In the genomic region with DNA sequence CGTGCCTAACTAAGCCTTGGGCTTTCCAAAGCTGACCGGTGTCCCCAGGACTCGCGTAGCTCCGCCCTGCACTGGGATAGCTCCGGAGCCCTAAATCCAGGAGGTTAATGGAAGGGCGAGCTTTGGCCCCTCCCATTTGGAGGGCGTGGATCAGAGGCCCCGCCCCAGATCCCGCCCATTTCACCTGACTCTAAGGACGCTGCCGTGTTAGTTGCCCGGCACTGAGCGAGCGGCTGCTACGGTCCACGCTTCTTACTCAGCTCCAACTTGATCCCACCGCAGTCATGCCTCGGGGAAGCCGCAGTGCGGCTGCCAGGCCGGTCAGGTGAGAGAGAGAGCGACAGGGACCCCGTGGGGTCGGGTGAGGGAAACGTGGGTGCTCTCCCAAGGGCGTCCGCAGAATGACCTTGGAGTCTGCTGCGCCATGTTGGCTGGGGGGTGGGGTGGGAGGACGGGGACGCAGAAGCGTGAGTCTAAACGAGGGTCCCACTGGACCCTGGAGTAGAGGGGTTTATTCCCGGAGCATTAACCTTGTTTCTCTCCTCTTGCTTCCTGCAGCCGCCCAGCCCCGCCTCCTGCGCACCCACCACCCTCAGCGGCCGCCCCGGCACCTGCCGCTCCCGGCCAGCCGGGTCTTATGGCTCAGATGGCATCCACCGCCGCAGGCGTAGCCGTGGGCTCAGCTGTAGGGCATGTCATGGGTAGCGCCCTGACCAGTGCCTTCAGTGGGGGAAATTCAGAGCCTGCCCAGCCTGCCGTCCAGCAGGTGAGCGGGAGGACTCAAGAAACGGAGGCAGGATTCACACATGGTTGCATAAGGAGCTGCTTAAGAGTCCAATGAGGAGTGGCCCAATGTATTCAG, we compare ENCODE assay signal across 7 mouse cellular contexts. TPM values are rescaled to one million over a fixed set of nuclear protein-coding genes. Genes with fewer than 3 reads are reported as not detected.
DNase-seq lines count a peak whose midpoint lies in the region; ATAC-seq lines count a peak whose summit lies in the region.

A gene (minus strand): TSS at position 817 of the 862 bp plus-strand sequence.

- intact Hi-C loops in gastrocnemius, postnatal 36 days (cut with DNase I): no loop called here
- intact Hi-C loops in left cerebral cortex, postnatal 36 days (cut with DNase I): loop anchor here (5.0 kb wide), 1 partner anchor 39 kb away; no protein-coding TSS in a partner anchor

- peaks cover 3% of the 10 kb centered on the region; the same call in 1 of the 2 replicates for H3K27me3 ChIP-seq in intestine, embryonic 16.5 days (replicated peaks; ENCODE audit: control insufficient read depth, insufficient read depth, low read length)

- peak; percentile 82 for ATAC-seq in intestine, embryonic 16.5 days

- H3K4me1 ChIP-seq in intestine, embryonic 16.5 days (ENCODE audit: control insufficient read depth, insufficient read depth, low read length): peaks cover 25% of the 10 kb centered on the region

- peak; percentile 90 for DNase-seq in adrenal gland, postnatal 14 days
- peak; percentile 70 for DNase-seq in embryo, embryonic 11.5 days (ENCODE audit: low read depth, low spot score)
- DNase-seq in gastrocnemius, postnatal 36 days: peak; percentile 51 to 61
- peak; percentile 76 to 81 for DNase-seq in left cerebral cortex, postnatal 36 days (ENCODE audit: low spot score in 2 of 2)
- peak; percentile 84 for DNase-seq in mesoderm, embryonic 11.5 days (ENCODE audit: low read depth, low spot score)
- peak; percentile 51 for DNase-seq in right cerebral cortex, postnatal 4 days

- WGBS in intestine, embryonic 16.5 days: 2% methylated on average over 51 of the region's 51 CpGs

- peak within 1 kb of the TSS; percentile 79 for H3K9ac ChIP-seq in intestine, embryonic 16.5 days (ENCODE audit: low read depth, low read length)

- H3K27ac ChIP-seq in intestine, embryonic 16.5 days (ENCODE audit: low read length): peak within 1 kb of the TSS; percentile 66

- peak within 1 kb of the TSS; percentile 79 for H3K4me3 ChIP-seq in intestine, embryonic 16.5 days (ENCODE audit: low read length)

- H3K9me3 ChIP-seq in intestine, embryonic 16.5 days (ENCODE audit: control insufficient read depth, low read length): no peaks in the 10 kb centered on the region

- H3K4me2 ChIP-seq in intestine, embryonic 16.5 days (ENCODE audit: low read depth, low read length): peak within 1 kb of the TSS; percentile 72

- no peaks in the 10 kb centered on the region for H3K36me3 ChIP-seq in intestine, embryonic 16.5 days (ENCODE audit: control insufficient read depth, insufficient read depth, low read length)

RNA-seq across cellular contexts. Expression of the gene that starts here (rescaled TPM):
- total RNA-seq in adrenal gland, postnatal 14 days (2021): 7.9 and 8.6 TPM in 2 replicates
- 1 to 10 TPM; 2.1 to 2.3 TPM for total RNA-seq in gastrocnemius, postnatal 36 days (2021)
- 23.5 and 25.4 TPM in 2 replicates for polyA plus RNA-seq in intestine, embryonic 16.5 days (2015; fragmentation: Nextera tagmentation; extraction: Ambion mirVana)
- 1 to 10 TPM in 1 of 2 experiments, under 1 TPM in 1; 0.79 to 1.7 TPM for total RNA-seq in left cerebral cortex, postnatal 36 days (2021)

Comparison
In these comparisons a context has a peak if more than half of its experiments do, and no peak if none do; other contexts are left out.
1. Peak in every context shown above with its lines: DNase-seq, ATAC-seq, H3K4me3 ChIP-seq and H3K27ac ChIP-seq.